Mouse (Mus musculus) forebrain, embryonic 11.5 days (tissue): ENCODE measurements around the gene Setd1a. TPM values are rescaled to one million over a fixed set of nuclear protein-coding genes. Genes with fewer than 3 reads are reported as not detected.

Experiments
- ATAC-seq: fragments of 200-750 bp; cut with Nextera tagmentation; replicated peaks from 2 replicates; pipeline ENCODE4 v1.8.0; 2017; ENCODE audit warnings: moderate TSS enrichment; ENCODE audit not compliant: low FRiP score
- DNase-seq: peaks from one replicate; pipeline ENCODE4 v3.0.0-alpha.2; 2017; ENCODE audit warnings: low spot score
- H3K27ac ChIP-seq: fragments of 300-500 bp; sonication (generic); 2 replicates; pipeline ENCODE4 v1.5.1; 2014; ENCODE audit warnings: low read depth, low read length
- H3K27me3 ChIP-seq: fragments of 300-500 bp; sonication (generic); 2 replicates; pipeline ENCODE4 v1.6.1; 2014; ENCODE audit warnings: mild to moderate bottlenecking, low read length, mixed read lengths; ENCODE audit not compliant: control insufficient read depth, insufficient read depth
- H3K36me3 ChIP-seq: fragments of 300-500 bp; sonication (generic); 2 replicates; pipeline ENCODE4 v1.6.1; 2014; ENCODE audit warnings: mild to moderate bottlenecking, low read length, moderate library complexity, mixed read lengths; ENCODE audit not compliant: control insufficient read depth, insufficient read depth
- H3K4me1 ChIP-seq: fragments of 300-500 bp; sonication (generic); replicated peaks from 2 replicates; pipeline ENCODE4 v1.6.1; 2014; ENCODE audit warnings: low read length, mixed read lengths; ENCODE audit not compliant: control insufficient read depth, insufficient read depth
- H3K4me2 ChIP-seq: fragments of 300-500 bp; sonication (generic); 2 replicates; pipeline ENCODE4 v1.6.1; 2014; ENCODE audit warnings: low read depth, mild to moderate bottlenecking, low read length, moderate library complexity, mixed read lengths; ENCODE audit not compliant: severe bottlenecking
- H3K4me3 ChIP-seq: fragments of 300-500 bp; sonication (generic); 2 replicates; pipeline ENCODE4 v1.5.1; 2014; ENCODE audit warnings: low read depth, low read length
- H3K9ac ChIP-seq: fragments of 300-500 bp; sonication (generic); 2 replicates; pipeline ENCODE4 v1.6.1; 2014; ENCODE audit warnings: low read length
- H3K9me3 ChIP-seq: fragments of 300-500 bp; sonication (generic); 2 replicates; pipeline ENCODE4 v1.6.1; 2016; ENCODE audit warnings: low read length, mixed read lengths; ENCODE audit not compliant: control insufficient read depth
- WGBS: fragments of 180-500 bp; shearing (Covaris S2); extraction: QIAGEN DNeasy Blood & Tissue Kit; methylation state at CpG from one replicate; pipeline ENCODE4 v1.1.7; 2014; 5-methylcytosine and 5-hydroxymethylcytosine counted together
- polyA plus RNA-seq: library from polyadenylated mRNA; unstranded; fragments of >200 nt; fragmentation: Nextera tagmentation; extraction: Ambion mirVana; gene quantifications from 2 replicates; pipeline ENCODE4 v1.2.1, GENCODE M21; 2014

The Setd1a gene
- polyA plus RNA-seq, 1 experiment from 2014 or later, result 30.7 TPM

GRCm38 (mm10) chr7:127800435-127801009 lies 24.1 kb downstream of the Setd1a start, which contains the start of gene Hsd3b7:
TSS of gene Hsd3b7 (plus strand) at chr7:127800604.
- DNase-seq, result peak; percentile 95
- Histone ChIP-seq H3K9ac (no peak within 1 kb of the TSS), H3K4me1 (no peaks in the 10 kb centered on the region), H3K4me3 (no peak within 1 kb of the TSS), H3K36me3 (peaks cover 20% of the 10 kb centered on the region), H3K27ac (no peak within 1 kb of the TSS), H3K9me3 (no peaks in the 10 kb centered on the region), H3K4me2 (no peak within 1 kb of the TSS), H3K27me3 (no peaks in the 10 kb centered on the region)
- peak; percentile 86 for ATAC-seq
- 36% methylated on average over 6 of the region's 6 CpGs for WGBS

- H3K9me3 ChIP-seq, result no peaks in the 10 kb centered on the region
- DNase-seq (no peak), ATAC-seq (no peak)
- no peak overlapping the region for H3K4me2 ChIP-seq
- H3K27me3 ChIP-seq, result no peaks in the 10 kb centered on the region
- H3K36me3 ChIP-seq, result peaks cover 15% of the 10 kb centered on the region
- WGBS, result 92% methylated on average over 8 of the region's 8 CpGs
- H3K9ac ChIP-seq, result no peak overlapping the region
- H3K27ac ChIP-seq, result no peak overlapping the region
- H3K4me1 ChIP-seq, result no peaks in the 10 kb centered on the region
- no peak overlapping the region for H3K4me3 ChIP-seq
These were observed 24.6 kb downstream of the Setd1a start for GRCm38 (mm10) chr7:127801010-127801621.

- WGBS, result 92% methylated on average over 17 of the region's 17 CpGs
- Histone ChIP-seq H3K4me2 (no peak overlapping the region), H3K27ac (no peak overlapping the region), H3K36me3 (peaks cover 8% of the 10 kb centered on the region; the same call in 1 of the 2 replicates), H3K4me1 (no peaks in the 10 kb centered on the region), H3K4me3 (no peak overlapping the region), H3K9me3 (no peaks in the 10 kb centered on the region), H3K9ac (no peak overlapping the region), H3K27me3 (no peaks in the 10 kb centered on the region)
- ATAC-seq (no peak), DNase-seq (no peak)
These were observed 25.8 kb downstream of the Setd1a start for GRCm38 (mm10) chr7:127802313-127802712.

DNA sequence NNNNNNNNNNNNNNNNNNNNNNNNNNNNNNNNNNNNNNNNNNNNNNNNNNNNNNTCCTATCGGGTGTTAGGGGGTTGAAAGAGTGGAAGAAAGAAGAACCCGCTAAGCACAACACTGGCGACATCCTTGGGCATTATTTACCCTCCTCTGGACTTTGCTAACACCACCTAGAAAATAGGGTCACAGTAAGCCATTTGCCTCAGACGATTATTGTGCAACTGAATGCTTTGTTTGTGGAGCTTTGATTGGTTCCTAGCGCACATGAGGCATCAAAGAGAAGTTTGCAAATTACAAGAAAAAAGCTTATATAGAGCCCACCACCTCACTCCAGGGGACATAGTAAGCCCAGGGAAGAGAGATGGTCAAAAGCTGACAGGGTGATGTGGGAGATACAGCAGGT lies 32.4 kb downstream of the Setd1a start:
- H3K4me2 ChIP-seq, result no peak overlapping the region

DNA sequence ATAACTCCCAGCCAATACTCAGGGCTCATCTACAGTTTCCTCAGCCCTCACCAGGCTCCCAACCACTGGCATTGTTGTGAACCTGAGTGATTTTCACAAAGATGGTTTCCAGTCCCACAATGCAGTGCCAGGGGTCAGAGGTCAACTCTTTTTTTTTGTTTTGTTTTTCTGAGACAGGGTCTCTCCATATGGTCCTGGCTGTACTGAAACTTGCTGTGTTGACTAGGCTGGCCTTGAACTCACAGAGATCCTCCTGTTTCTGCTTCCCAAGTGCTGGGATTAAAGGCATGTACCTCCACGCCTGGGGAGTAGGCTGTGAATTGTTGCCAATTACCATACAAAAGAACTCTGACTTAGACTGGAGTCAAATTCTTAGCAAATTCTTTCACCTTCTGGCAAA lies 33.4 kb downstream of the Setd1a start:
- Histone ChIP-seq H3K9me3 (no peaks in the 10 kb centered on the region), H3K27me3 (no peaks in the 10 kb centered on the region), H3K36me3 (no peaks in the 10 kb centered on the region), H3K27ac (no peak overlapping the region), H3K4me1 (no peaks in the 10 kb centered on the region), H3K9ac (no peak overlapping the region), H3K4me2 (no peak overlapping the region), H3K4me3 (no peak overlapping the region)
- 85% methylated on average over 1 of the region's 1 CpGs for WGBS
- ATAC-seq (no peak), DNase-seq (no peak)

More for the DNA sequence above, 32.4 kb downstream of the Setd1a start:
- WGBS, result 64% methylated on average over 5 of the region's 5 CpGs
- Histone ChIP-seq H3K4me3 (no peak overlapping the region), H3K27ac (no peak overlapping the region), H3K9ac (no peak overlapping the region), H3K4me1 (no peaks in the 10 kb centered on the region), H3K9me3 (no peaks in the 10 kb centered on the region), H3K36me3 (no peaks in the 10 kb centered on the region), H3K27me3 (no peaks in the 10 kb centered on the region)
- DNase-seq (no peak), ATAC-seq (no peak)

- no peaks in the 10 kb centered on the region for H3K9me3 ChIP-seq
- ATAC-seq (no peak), DNase-seq (no peak)
- H3K4me3 ChIP-seq, result no peak overlapping the region
- H3K4me2 ChIP-seq, result no peak overlapping the region
- H3K4me1 ChIP-seq, result no peaks in the 10 kb centered on the region
- WGBS, result 81% methylated on average over 10 of the region's 10 CpGs
- no peak overlapping the region for H3K9ac ChIP-seq
- no peak overlapping the region for H3K27ac ChIP-seq
- no peaks in the 10 kb centered on the region for H3K36me3 ChIP-seq
- no peaks in the 10 kb centered on the region for H3K27me3 ChIP-seq
These were observed 34.2 kb downstream of the Setd1a start for GRCm38 (mm10) chr7:127810650-127811049.

DNA sequence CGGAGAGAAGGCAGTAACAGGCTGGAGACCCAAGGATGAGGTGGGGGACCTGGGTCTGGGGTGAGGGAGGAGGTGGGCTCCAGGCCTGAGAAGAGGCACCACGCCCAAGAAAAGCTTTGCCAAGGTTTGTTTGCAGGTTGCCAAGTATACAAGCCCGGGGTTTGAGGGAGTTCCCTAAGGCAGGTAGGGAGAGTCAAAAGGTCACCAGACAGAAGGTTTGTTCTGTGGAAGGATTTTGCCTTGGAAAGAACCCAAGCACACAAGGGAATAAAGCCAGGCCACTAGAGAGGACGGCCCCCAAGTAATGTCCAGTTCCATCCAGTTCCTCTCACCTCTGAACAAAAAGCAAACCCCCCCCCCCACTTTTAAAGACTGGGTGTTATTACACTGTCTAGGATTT lies 34.8 kb downstream of the Setd1a start:
- WGBS, result 87% methylated on average over 4 of the region's 4 CpGs
- no peaks in the 10 kb centered on the region for H3K36me3 ChIP-seq
- no peak for ATAC-seq

DNA sequence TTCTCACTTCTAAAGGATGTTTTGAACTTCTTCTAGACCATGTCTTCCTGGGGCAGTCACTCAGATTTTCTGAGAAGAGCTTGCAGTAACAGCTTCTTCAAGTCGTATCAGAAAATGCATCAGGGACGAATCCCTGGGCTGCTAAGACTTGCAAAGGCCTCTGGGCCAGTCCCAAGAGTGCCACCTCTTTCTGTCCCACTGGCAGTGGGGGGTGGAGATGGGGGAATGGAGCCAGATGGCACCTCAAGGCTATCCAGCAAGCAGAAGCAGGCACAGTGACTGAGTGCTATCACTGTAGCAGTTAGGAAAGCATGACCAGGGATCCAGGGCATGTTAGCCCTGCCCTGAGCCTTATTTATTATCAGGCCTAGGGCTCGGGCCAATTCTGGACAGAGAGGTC lies 35.8 kb downstream of the Setd1a start:
- no peaks in the 10 kb centered on the region for H3K4me1 ChIP-seq
- 90% methylated on average over 3 of the region's 3 CpGs for WGBS
- DNase-seq (no peak), ATAC-seq (no peak)
- no peak overlapping the region for H3K27ac ChIP-seq
- H3K36me3 ChIP-seq, result no peaks in the 10 kb centered on the region
- no peaks in the 10 kb centered on the region for H3K9me3 ChIP-seq
- no peak overlapping the region for H3K9ac ChIP-seq
- H3K4me2 ChIP-seq, result no peak overlapping the region
- no peaks in the 10 kb centered on the region for H3K27me3 ChIP-seq
- H3K4me3 ChIP-seq, result no peak overlapping the region

More for the DNA sequence above, 34.8 kb downstream of the Setd1a start:
- no peaks in the 10 kb centered on the region for H3K4me1 ChIP-seq
- H3K9me3 ChIP-seq, result no peaks in the 10 kb centered on the region
- H3K27me3 ChIP-seq, result no peaks in the 10 kb centered on the region
- H3K4me2 ChIP-seq, result no peak overlapping the region
- no peak overlapping the region for H3K27ac ChIP-seq
- no peak overlapping the region for H3K4me3 ChIP-seq
- DNase-seq, result no peak
- no peak overlapping the region for H3K9ac ChIP-seq

DNA sequence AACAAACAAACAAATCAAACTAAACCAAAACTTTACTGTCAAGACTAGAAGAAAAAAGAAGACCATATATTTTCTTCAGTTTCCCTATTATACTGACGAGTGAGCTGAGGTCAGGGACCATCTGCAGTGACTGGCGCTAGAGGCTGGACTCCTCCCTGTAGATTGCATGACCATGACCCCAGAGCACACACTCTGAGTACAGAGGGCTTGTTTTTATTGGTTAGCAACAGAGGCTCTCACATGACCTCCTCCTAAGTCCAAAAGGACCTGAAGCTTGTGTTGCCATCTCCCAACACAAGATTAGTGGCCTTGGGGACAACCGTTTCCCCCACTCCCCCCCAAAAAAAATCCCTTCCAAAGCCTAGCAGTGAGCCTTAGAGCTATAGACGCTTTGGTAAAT lies 37.4 kb downstream of the Setd1a start:
- Histone ChIP-seq H3K27ac (no peak overlapping the region), H3K27me3 (no peaks in the 10 kb centered on the region), H3K4me2 (no peak overlapping the region), H3K4me1 (no peaks in the 10 kb centered on the region), H3K9me3 (no peaks in the 10 kb centered on the region), H3K9ac (no peak overlapping the region), H3K36me3 (no peaks in the 10 kb centered on the region), H3K4me3 (no peak overlapping the region)
- no peak for ATAC-seq
- WGBS, result 92% methylated on average over 4 of the region's 4 CpGs
- DNase-seq, result no peak
